Mouse (Mus musculus): ENCODE data around the gene Hist1h3c.

Hist1h3c gene

GRCm38 (mm10) chr13:23757211-23757773, 11.9 kb upstream of the Hist1h3c start:
- no peak for DNase-seq (ENCODE audit: low spot score)

GRCm38 (mm10) chr13:23756790-23757189, 11.4 kb upstream of the Hist1h3c start, which contains the start of gene Hist1h4b:
Gene Hist1h4b (plus strand): TSS chr13:23757013.
- DNase-seq (ENCODE audit: low spot score): peak; percentile 80

GRCm38 (mm10) chr13:23755000-23755399, 9.6 kb upstream of the Hist1h3c start:
- DNase-seq (ENCODE audit: low spot score): no peak

- no peak for DNase-seq (ENCODE audit: low spot score)
Measured at GRCm38 (mm10) chr13:23753314-23754078, 8.1 kb upstream of the Hist1h3c start.

GRCm38 (mm10) chr13:23752742-23753172, 7.4 kb upstream of the Hist1h3c start:
- DNase-seq (ENCODE audit: low spot score): no peak

- peak; percentile 57 for DNase-seq (ENCODE audit: low spot score)
Measured at GRCm38 (mm10) chr13:23752067-23752741, 6.8 kb upstream of the Hist1h3c start, which contains the start of gene Hist1h3b. Gene Hist1h3b (plus strand): TSS chr13:23752267.

GRCm38 (mm10) chr13:23751478-23751956, 6.1 kb upstream of the Hist1h3c start:
- DNase-seq (ENCODE audit: low spot score): peak; percentile 1

- DNase-seq (ENCODE audit: low spot score): peak; percentile 4
Measured at GRCm38 (mm10) chr13:23750839-23751477, 5.6 kb upstream of the Hist1h3c start, which contains the start of gene Hist1h2ab. Gene Hist1h2ab (plus strand): TSS chr13:23751126.

- DNase-seq (ENCODE audit: low spot score): no peak
Measured at GRCm38 (mm10) chr13:23749563-23750121, 4.2 kb upstream of the Hist1h3c start.

GRCm38 (mm10) chr13:23747892-23748288, 2.5 kb upstream of the Hist1h3c start:
- DNase-seq (ENCODE audit: low spot score): no peak

GRCm38 (mm10) chr13:23747081-23747891, 1.9 kb upstream of the Hist1h3c start:
- no peak for DNase-seq (ENCODE audit: low spot score)

GRCm38 (mm10) chr13:23746201-23747080, 1.0 kb upstream of the Hist1h3c start, which contains the start of gene Hist1h2bb:
Gene Hist1h2bb (plus strand): TSS chr13:23746734.
- DNase-seq (ENCODE audit: low spot score): peak; percentile 58

- no peak for DNase-seq (ENCODE audit: low spot score)
Measured at GRCm38 (mm10) chr13:23744421-23745380, 701 bp downstream of the Hist1h3c start.

- no peak for DNase-seq (ENCODE audit: low spot score)
Measured at GRCm38 (mm10) chr13:23743963-23744362, 1.4 kb downstream of the Hist1h3c start.

GRCm38 (mm10) chr13:23743215-23743614, 2.2 kb downstream of the Hist1h3c start:
- DNase-seq (ENCODE audit: low spot score): no peak

GRCm38 (mm10) chr13:23742007-23742406, 3.4 kb downstream of the Hist1h3c start:
- no peak for DNase-seq (ENCODE audit: low spot score)

- DNase-seq (ENCODE audit: low spot score): no peak
Measured at GRCm38 (mm10) chr13:23740910-23741309, 4.5 kb downstream of the Hist1h3c start.

GRCm38 (mm10) chr13:23740256-23740840, 5.1 kb downstream of the Hist1h3c start:
- no peak for DNase-seq (ENCODE audit: low spot score)

Data from T-cell, adult 2 months (primary cell).